Mouse (Mus musculus): ENCODE results near the gene Prox2.

DNA sequence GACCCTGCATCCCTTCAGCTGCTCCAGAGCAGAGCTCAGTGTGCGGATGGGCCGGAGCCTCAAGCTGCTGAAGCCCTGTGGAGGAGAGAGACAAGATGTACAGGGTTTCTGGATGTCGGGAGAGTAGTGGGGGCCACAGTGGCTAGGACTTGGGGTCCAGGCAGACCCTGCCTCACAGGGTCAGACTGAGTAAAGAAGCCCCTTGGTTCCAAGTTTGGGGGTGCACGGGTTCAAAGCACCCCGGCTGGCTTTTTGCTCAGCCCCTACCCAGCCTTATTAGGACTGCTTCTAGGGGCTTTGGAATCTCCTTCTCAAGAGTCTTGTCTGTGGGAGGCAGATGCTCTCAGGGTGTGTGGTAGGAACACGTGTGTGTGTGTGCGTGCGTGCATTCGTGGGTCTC lies 36.3 kb upstream of the Prox2 start:
- TF ChIP-seq CTCF (IDR thresholded peaks at IDR 0.05; ENCODE audit: control insufficient read depth, insufficient read depth, low read length), result no peak
- no peak for TF ChIP-seq POLR2A (IDR thresholded peaks at IDR 0.05; ENCODE audit: borderline replicate concordance, control insufficient read depth, low read depth, low read length)

All from bone marrow, adult 2 months (tissue).